Mouse (Mus musculus): Measurements from ENCODE around the gene Nat8l.
"Not testable (repeated sequence)": the region's sequence is repeated elsewhere in the genome, so short reads cannot be mapped to it uniquely, and the experiment has no call there.

- not testable (repeated sequence) for TF ChIP-seq CTCF (IDR thresholded peaks at IDR 0.05; ENCODE audit: low read depth, low read length); GATA1 (IDR thresholded peaks at IDR 0.05; ENCODE audit: borderline replicate concordance, low read length); POLR2AphosphoS5 (IDR thresholded peaks at IDR 0.05; ENCODE audit: insufficient replicate concordance, low read depth, low read length); TAL1 (conservative IDR thresholded peaks at IDR 0.05; ENCODE audit: low read depth, low read length)
These were observed 48.7 kb upstream of the Nat8l start for GRCm38 (mm10) chr5:33947035-33947434.

Measured in G1E (cell line).